Mouse (Mus musculus) brown adipose tissue, adult 24 weeks (tissue): ENCODE data around the gene Tmem14a. TPM values are rescaled to one million over a fixed set of nuclear protein-coding genes. Genes with fewer than 3 reads are reported as not detected.
"Not testable (repeated sequence)": the region's sequence is repeated elsewhere in the genome, so short reads cannot be mapped to it uniquely, and the experiment has no call there.

Source experiments
- H3K27ac ChIP-seq: fragments of 200-500 bp; replicated peaks from 2 replicates; pipeline ENCODE4 v1.5.1; 2012; ENCODE audit warnings: low read depth, mild to moderate bottlenecking, low read length
- H3K4me1 ChIP-seq: fragments of 200-500 bp; 2 replicates; pipeline ENCODE4 v1.6.1; 2012; ENCODE audit warnings: low read length, mixed read lengths; ENCODE audit not compliant: control insufficient read depth, insufficient read depth, insufficient read length
- H3K4me3 ChIP-seq: fragments of 200-500 bp; 2 replicates; pipeline ENCODE4 v1.5.1; 2012; ENCODE audit warnings: low read depth, mild to moderate bottlenecking, low read length, moderate library complexity; ENCODE audit not compliant: insufficient read depth
- polyA plus RNA-seq: library from polyadenylated mRNA; stranded (reverse); fragments of >200 nt; gene quantifications from 2 replicates; pipeline ENCODE4 v1.2.4, GENCODE M21; 2012; ENCODE audit not compliant: missing spikeins, insufficient read depth, insufficient read length

The Tmem14a gene
- polyA plus RNA-seq, 1 experiment, result 4.6 TPM

GRCm38 (mm10) chr1:21266766-21267165 lies 48.4 kb downstream of the Tmem14a start:
- H3K4me1 ChIP-seq, result no peaks in the 10 kb centered on the region
- no peak overlapping the region for H3K27ac ChIP-seq
- H3K4me3 ChIP-seq, result no peak overlapping the region

GRCm38 (mm10) chr1:21267466-21267865 lies 49.1 kb downstream of the Tmem14a start:
- not testable (repeated sequence) for H3K27ac ChIP-seq, H3K4me3 ChIP-seq

GRCm38 (mm10) chr1:21271343-21272055 lies 53.1 kb downstream of the Tmem14a start:
- Histone ChIP-seq H3K4me1 (no peaks in the 10 kb centered on the region), H3K27ac (0 out of 2 replicates have a peak overlapping the region, but pooled peaks have one; percentile 35), H3K4me3 (peak overlapping the region; percentile 38)

More at GRCm38 (mm10) chr1:21267466-21267865, 49.1 kb downstream of the Tmem14a start:
- not testable (repeated sequence) for H3K4me1 ChIP-seq

- H3K4me1 ChIP-seq, result no peaks in the 10 kb centered on the region
- H3K4me3 ChIP-seq, result peak overlapping the region; percentile 38
- H3K27ac ChIP-seq, result 0 out of 2 replicates have a peak overlapping the region, but pooled peaks have one; percentile 35
These were observed 53.7 kb downstream of the Tmem14a start for GRCm38 (mm10) chr1:21272056-21272431.

- Histone ChIP-seq H3K4me1 (no peaks in the 10 kb centered on the region), H3K27ac (no peak overlapping the region), H3K4me3 (no peak overlapping the region)
These were observed 54.7 kb downstream of the Tmem14a start for GRCm38 (mm10) chr1:21273091-21273490.

GRCm38 (mm10) chr1:21274437-21275040 lies 56.2 kb downstream of the Tmem14a start:
- no peak overlapping the region for H3K4me3 ChIP-seq
- H3K4me1 ChIP-seq, result no peaks in the 10 kb centered on the region
- H3K27ac ChIP-seq, result no peak overlapping the region

GRCm38 (mm10) chr1:21275366-21275765 lies 57.0 kb downstream of the Tmem14a start:
- not testable (repeated sequence) for H3K27ac ChIP-seq, H3K4me1 ChIP-seq, H3K4me3 ChIP-seq

- H3K4me1 ChIP-seq, H3K4me3 ChIP-seq: not testable (repeated sequence)
These were observed 57.8 kb downstream of the Tmem14a start for GRCm38 (mm10) chr1:21276158-21276557.

More at GRCm38 (mm10) chr1:21276158-21276557, 57.8 kb downstream of the Tmem14a start:
- H3K27ac ChIP-seq, result not testable (repeated sequence)

Other genes starting within 250 kb of the Tmem14a start
- 1.9 TPM in 2 replicates for gene Tram2, start 139.3 kb upstream of the Tmem14a start, polyA plus RNA-seq
- gene Gsta3, start 22.0 kb downstream of the Tmem14a start, polyA plus RNA-seq, result 17.6 and 21.6 TPM in 2 replicates
- not detected in 2 replicates for gene Khdc1a, start 131.1 kb downstream of the Tmem14a start, polyA plus RNA-seq
- gene Khdc1c, start 149.8 kb downstream of the Tmem14a start, polyA plus RNA-seq, result not detected in 2 replicates
- gene Khdc1b, start 165.0 kb downstream of the Tmem14a start, polyA plus RNA-seq, result not detected in 2 replicates